Mouse (Mus musculus) forebrain, embryonic 16.5 days (tissue): ENCODE data around the gene Dusp27. TPM values are rescaled to one million over a fixed set of nuclear protein-coding genes. Genes with fewer than 3 reads are reported as not detected.

Experiments
- ATAC-seq: fragments of 200-750 bp; cut with Nextera tagmentation; 2 replicates; pipeline ENCODE4 v1.8.0; 2017; ENCODE audit warnings: mild to moderate bottlenecking, moderate library complexity
- H3K27ac ChIP-seq: fragments of 300-500 bp; sonication (generic); 2 replicates; pipeline ENCODE4 v1.5.1; 2014; ENCODE audit warnings: low read length, control low read depth
- H3K27me3 ChIP-seq: fragments of 300-500 bp; sonication (generic); replicated peaks from 2 replicates; pipeline ENCODE4 v1.6.1; 2014; ENCODE audit warnings: low read length; ENCODE audit not compliant: control insufficient read depth, insufficient read depth
- H3K36me3 ChIP-seq: fragments of 300-500 bp; sonication (generic); 2 replicates; pipeline ENCODE4 v1.6.1; 2014; ENCODE audit not compliant: control insufficient read depth, insufficient read depth
- H3K4me1 ChIP-seq: fragments of 300-500 bp; sonication (generic); replicated peaks from 2 replicates; pipeline ENCODE4 v1.6.1; 2014; ENCODE audit warnings: low read length; ENCODE audit not compliant: control insufficient read depth, insufficient read depth
- H3K4me2 ChIP-seq: fragments of 300-500 bp; sonication (generic); 2 replicates; pipeline ENCODE4 v1.6.1; 2014; ENCODE audit warnings: mild to moderate bottlenecking, low read length, control low read depth
- H3K4me3 ChIP-seq: fragments of 300-500 bp; sonication (generic); replicated peaks from 2 replicates; pipeline ENCODE4 v1.5.1; 2014; ENCODE audit warnings: mild to moderate bottlenecking, low read length, control low read depth
- H3K9ac ChIP-seq: fragments of 300-500 bp; sonication (generic); replicated peaks from 2 replicates; pipeline ENCODE4 v1.6.1; 2014; ENCODE audit warnings: low read depth, low read length, control low read depth
- H3K9me3 ChIP-seq: fragments of 300-500 bp; sonication (generic); 2 replicates; pipeline ENCODE4 v1.6.1; 2016; ENCODE audit warnings: low read length; ENCODE audit not compliant: control insufficient read depth
- WGBS: fragments of 180-500 bp; shearing (Covaris S2); extraction: QIAGEN DNeasy Blood & Tissue Kit; methylation state at CpG from one replicate; pipeline ENCODE4 v1.1.7; 2014; 5-methylcytosine and 5-hydroxymethylcytosine counted together
- polyA plus RNA-seq: library from polyadenylated mRNA; unstranded; fragments of >200 nt; fragmentation: Nextera tagmentation; extraction: Ambion mirVana; gene quantifications from 2 replicates; pipeline ENCODE4 v1.2.1, GENCODE M21; 2015

Dusp27 gene
- polyA plus RNA-seq, 1 experiment from 2014 or later, result 1.1 TPM

DNA sequence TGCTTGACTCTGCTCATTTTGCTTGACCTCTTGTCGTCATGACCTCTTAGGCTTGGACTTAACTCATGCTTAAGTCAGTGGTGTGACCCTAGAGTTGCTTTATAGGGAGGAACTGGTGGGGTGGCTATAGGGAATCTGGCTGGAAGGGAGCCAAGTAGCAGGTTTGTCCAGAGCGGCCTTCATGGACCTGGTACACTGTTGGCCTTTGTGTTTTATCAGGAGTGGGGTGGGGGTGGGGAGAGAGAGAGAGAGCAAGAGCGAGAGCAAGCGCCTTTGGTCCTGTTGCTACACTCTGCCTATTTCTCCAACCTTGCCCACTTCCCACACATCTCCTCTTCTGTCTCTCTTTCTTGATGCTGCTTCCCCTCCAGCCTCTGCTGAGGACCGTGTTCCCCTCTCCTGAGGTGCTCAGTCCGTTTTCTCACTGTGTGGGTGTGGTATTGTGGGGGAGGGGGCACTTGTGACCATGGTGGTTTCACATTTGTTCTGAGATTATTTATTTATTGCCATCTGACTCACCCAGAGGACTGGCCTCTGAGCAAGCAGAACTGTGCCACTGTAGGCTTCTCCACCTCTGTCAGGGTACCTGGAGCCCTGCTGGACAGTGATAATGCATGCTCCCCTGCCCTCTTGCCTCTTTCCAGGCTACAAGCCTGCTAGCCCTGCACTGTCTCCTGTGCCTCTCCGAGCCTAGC lies 9.7 kb upstream of the Dusp27 start:
- H3K4me1 ChIP-seq, result no peaks in the 10 kb centered on the region
- H3K4me2 ChIP-seq, result no peak overlapping the region
- no peak for ATAC-seq
- no peak overlapping the region for H3K27ac ChIP-seq
- no peaks in the 10 kb centered on the region for H3K36me3 ChIP-seq
- H3K27me3 ChIP-seq, result no peaks in the 10 kb centered on the region
- H3K9ac ChIP-seq, result no peak overlapping the region
- no peak overlapping the region for H3K4me3 ChIP-seq
- 79% methylated on average over 7 of the region's 7 CpGs for WGBS
- no peaks in the 10 kb centered on the region for H3K9me3 ChIP-seq

DNA sequence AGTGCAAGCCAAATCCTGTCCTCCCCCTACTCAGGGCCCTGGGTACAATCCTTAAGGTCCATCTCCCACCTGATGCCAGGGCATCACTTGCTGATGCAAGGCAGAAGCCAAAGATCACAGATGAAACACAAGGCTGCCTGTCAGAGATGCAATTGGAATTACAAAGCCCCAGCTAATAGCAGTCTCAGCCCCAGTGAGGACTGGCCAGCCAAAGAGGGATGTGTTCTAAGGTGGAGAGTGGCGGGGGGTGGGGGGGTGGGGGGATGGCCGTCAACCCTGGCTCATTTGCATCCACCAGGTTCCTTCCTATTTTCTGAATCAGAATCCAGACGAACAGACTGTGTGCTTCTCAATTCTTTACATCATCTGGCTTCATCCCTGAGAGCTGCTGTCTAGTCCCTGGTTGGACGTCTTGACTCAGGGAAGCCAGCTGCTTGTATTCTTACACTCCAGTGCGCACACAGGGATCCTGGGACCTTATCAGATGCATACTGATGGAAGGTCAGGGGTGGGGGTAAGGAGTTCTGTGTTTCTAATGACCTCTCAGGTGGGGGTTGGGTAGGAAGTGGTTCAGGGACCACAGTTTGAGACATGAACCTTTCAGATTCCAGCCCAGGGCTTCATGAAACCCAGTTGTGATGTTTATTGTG lies 7.5 kb upstream of the Dusp27 start:
- no peak overlapping the region for H3K4me2 ChIP-seq
- H3K27me3 ChIP-seq, result no peaks in the 10 kb centered on the region
- H3K36me3 ChIP-seq, result no peaks in the 10 kb centered on the region
- no peaks in the 10 kb centered on the region for H3K4me1 ChIP-seq
- no peak for ATAC-seq
- no peak overlapping the region for H3K27ac ChIP-seq
- H3K9ac ChIP-seq, result no peak overlapping the region
- H3K4me3 ChIP-seq, result no peak overlapping the region
- no peaks in the 10 kb centered on the region for H3K9me3 ChIP-seq
- 32% methylated on average over 5 of the region's 5 CpGs for WGBS

DNA sequence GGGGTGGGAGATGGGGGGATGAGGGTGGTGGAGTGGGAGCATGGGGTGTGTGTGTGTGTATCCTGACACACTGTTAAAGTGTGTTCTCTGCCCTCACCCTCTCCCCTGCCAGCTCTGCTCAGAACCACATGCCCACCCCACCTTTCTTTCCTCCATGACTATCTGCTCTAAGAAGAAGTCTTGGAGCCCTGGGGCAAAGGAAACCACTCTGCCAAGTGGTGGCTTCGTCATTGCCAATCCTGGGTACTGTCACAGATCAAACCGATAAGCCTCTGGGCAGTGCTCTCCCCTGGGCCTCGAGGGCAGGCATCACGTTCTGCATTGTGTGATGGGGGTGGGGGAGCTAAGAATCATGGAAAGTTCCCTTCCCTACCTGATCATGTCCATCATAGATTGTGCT lies 4.6 kb upstream of the Dusp27 start:
- Histone ChIP-seq H3K27me3 (no peaks in the 10 kb centered on the region), H3K27ac (no peak overlapping the region), H3K4me2 (no peak overlapping the region), H3K36me3 (no peaks in the 10 kb centered on the region), H3K9me3 (no peaks in the 10 kb centered on the region), H3K9ac (no peak overlapping the region), H3K4me1 (no peaks in the 10 kb centered on the region; the same call in 1 of the 2 replicates), H3K4me3 (no peak overlapping the region)
- WGBS, result 55% methylated on average over 4 of the region's 4 CpGs
- no peak for ATAC-seq

DNA sequence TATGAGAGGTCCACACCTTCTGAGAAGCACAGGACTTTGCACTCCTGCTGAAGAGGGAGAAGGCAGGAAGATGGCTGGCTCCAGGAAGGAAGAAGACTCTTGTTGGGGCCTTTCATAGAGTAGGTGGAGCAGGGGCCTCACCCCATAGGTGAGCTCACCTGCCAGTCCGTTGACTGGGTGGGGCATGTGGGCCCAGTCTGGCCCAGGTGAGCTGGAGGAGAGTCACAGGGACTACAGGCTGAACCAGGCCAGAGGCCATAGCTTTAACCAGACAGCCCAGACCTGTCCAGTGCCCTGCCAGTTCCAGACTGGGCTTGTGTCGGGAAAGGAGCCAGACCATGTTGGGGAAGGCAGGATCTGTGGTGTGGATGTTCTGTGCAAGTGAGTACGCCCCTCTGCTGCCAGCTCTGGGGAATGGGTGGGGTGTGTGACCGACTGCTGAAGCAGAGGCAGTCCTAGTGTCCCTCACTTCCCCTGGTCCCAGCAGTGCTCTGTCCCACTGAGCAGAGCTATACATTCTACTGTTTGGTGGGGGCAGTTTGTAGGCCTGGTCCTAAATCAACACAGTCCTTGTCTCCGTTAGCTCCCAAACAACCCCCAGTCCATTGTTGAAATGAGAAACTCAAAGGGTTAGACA lies 2.6 kb upstream of the Dusp27 start, which contains the start of gene Gpa33:
Gpa33 (plus strand) TSS at position 15 of the 637 bp plus-strand sequence.
- Histone ChIP-seq H3K27ac (no peak within 1 kb of the TSS), H3K9ac (no peak within 1 kb of the TSS), H3K4me3 (no peak within 1 kb of the TSS), H3K27me3 (no peaks in the 10 kb centered on the region), H3K4me1 (no peaks in the 10 kb centered on the region; the same call in 1 of the 2 replicates), H3K36me3 (no peaks in the 10 kb centered on the region), H3K4me2 (no peak within 1 kb of the TSS), H3K9me3 (no peaks in the 10 kb centered on the region)
- ATAC-seq, result no peak
- WGBS, result 85% methylated on average over 5 of the region's 5 CpGs

DNA sequence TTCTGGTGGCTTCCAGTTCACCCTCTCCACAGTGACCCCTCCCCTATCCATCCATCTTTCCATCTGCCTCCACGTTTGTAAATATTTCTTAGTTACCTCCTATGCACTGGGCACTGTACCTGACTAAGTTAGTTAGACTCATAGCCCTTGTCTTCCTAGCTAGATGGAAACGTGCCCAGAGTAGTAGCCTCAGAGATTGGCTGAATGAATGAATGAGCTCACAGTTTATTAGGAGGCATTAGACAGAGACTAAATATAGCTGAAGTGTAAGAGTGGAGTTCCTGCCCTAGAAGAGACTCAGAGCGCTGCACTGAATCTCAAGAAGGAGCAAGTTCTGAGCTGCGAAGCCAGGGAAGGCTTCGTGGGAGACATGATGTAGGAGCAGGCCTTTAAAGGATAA lies 829 bp upstream of the Dusp27 start:
- H3K4me3 ChIP-seq, result no peak overlapping the region
- WGBS, result 92% methylated on average over 5 of the region's 5 CpGs
- no peak overlapping the region for H3K9ac ChIP-seq
- H3K4me2 ChIP-seq, result no peak overlapping the region
- H3K9me3 ChIP-seq, result no peaks in the 10 kb centered on the region
- no peaks in the 10 kb centered on the region for H3K36me3 ChIP-seq
- ATAC-seq, result no peak
- no peak overlapping the region for H3K27ac ChIP-seq
- H3K4me1 ChIP-seq, result no peaks in the 10 kb centered on the region; the same call in 1 of the 2 replicates
- no peaks in the 10 kb centered on the region for H3K27me3 ChIP-seq

DNA sequence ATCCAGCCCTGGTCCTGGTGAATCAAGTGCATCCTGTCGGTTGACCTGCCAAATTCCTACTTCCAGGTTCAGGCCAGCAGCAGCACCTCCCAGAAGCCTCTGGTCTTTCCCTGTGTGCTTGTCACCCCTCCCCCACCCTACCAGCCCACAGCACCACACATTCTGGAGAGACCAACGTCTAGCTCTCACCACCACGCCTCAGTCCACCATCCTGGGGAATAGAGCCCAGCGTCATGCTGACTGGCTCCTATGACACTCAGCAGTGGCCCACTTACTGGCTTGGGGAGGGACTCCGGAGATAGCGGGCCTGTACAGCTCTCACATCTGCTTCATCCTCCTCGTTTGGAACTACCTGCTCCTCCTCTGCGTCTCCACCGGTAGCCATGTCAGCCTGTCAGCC lies 927 bp downstream of the Dusp27 start:
- Histone ChIP-seq H3K4me3 (no peak overlapping the region), H3K9me3 (no peaks in the 10 kb centered on the region), H3K27me3 (no peaks in the 10 kb centered on the region), H3K9ac (no peak overlapping the region), H3K27ac (no peak overlapping the region), H3K4me2 (no peak overlapping the region), H3K36me3 (no peaks in the 10 kb centered on the region), H3K4me1 (no peaks in the 10 kb centered on the region; the same call in 1 of the 2 replicates)
- no peak for ATAC-seq
- WGBS, result 77% methylated on average over 9 of the region's 9 CpGs

DNA sequence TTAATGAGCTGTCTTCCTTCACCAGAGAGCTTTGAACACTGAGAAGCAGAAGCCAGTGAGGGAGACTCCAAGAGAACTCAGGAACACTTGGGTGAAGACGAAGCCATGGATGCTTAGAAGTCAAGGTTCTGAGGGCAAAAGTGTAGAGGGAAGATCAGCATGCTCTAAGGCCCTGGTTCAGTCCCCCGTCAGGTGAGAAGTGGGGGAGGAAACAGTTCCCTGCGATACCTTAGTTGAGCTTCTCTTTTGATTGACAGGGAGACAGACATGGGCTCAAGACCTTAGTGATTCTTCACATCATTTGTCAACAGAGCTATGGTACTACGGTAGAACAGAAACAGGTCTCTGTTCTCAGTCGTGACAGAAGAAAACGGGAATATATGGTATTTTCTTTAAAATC lies 1.4 kb downstream of the Dusp27 start:
- Histone ChIP-seq H3K4me1 (no peaks in the 10 kb centered on the region; the same call in 1 of the 2 replicates), H3K9ac (no peak overlapping the region), H3K36me3 (no peaks in the 10 kb centered on the region), H3K27ac (no peak overlapping the region), H3K4me2 (no peak overlapping the region), H3K4me3 (no peak overlapping the region), H3K9me3 (no peaks in the 10 kb centered on the region), H3K27me3 (no peaks in the 10 kb centered on the region)
- 95% methylated on average over 6 of the region's 6 CpGs for WGBS
- ATAC-seq, result no peak

DNA sequence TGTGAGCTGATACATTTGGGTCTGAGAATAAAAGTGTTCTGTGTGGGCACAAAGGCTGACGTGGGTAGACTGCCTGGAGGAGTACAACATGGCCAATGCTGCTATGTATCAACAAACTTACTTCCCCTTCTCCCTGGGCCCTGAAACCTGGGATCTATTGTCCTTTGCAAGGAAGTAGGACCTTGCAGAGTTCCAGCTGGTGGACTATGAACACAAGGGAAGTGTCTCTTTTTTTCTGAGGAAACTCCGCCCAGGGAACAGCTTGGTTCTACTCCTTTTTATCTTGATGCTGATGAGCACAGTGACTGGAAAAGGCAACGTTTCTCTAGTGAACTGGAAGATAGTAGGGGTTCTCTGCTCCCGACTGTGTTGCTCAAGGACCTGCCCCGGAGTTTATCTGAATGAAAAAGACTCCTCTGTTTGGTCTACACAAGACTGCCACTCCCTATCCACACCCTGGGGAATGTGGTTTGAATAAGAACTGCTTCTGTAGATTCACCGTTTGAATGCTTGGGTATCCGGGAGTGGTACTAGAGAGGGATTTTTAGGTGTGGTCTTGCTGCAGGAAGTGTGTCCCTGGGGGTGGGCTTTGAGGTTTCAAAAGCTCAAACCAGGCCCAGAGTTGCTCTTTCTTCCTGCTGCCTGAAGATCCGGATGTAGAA lies 2.7 kb downstream of the Dusp27 start:
- H3K9ac ChIP-seq, result no peak overlapping the region
- no peaks in the 10 kb centered on the region for H3K36me3 ChIP-seq
- no peak overlapping the region for H3K4me2 ChIP-seq
- H3K4me1 ChIP-seq, result no peaks in the 10 kb centered on the region; the same call in 1 of the 2 replicates
- no peak overlapping the region for H3K27ac ChIP-seq
- no peaks in the 10 kb centered on the region for H3K9me3 ChIP-seq
- H3K4me3 ChIP-seq, result no peak overlapping the region
- ATAC-seq, result no peak
- WGBS, result 68% methylated on average over 8 of the region's 8 CpGs
- no peaks in the 10 kb centered on the region for H3K27me3 ChIP-seq

DNA sequence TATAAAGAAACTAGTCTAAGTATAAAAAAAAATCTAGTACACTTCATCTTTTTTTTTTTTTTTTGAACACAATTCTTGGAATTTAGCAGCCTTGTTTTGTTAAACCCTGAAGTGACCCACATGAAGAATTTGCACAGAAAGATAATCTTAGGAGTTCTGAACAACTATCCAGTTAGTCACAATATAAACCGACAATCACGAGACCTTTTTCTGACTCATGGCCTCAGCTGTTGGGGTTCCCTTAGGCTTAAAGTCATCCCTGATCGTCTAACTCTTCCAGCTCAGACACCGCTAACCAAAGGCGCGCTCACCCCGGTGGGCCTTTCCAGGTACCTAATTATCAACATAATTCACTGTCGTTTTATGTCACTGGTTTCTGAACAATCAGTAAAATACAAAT lies 4.0 kb downstream of the Dusp27 start:
- WGBS, result 96% methylated on average over 8 of the region's 8 CpGs
- ATAC-seq, result no peak
- H3K4me2 ChIP-seq, result no peak overlapping the region

More for the DNA sequence above, 4.0 kb downstream of the Dusp27 start:
- H3K9me3 ChIP-seq, result no peaks in the 10 kb centered on the region
- no peaks in the 10 kb centered on the region for H3K36me3 ChIP-seq
- H3K4me3 ChIP-seq, result no peak overlapping the region
- H3K27me3 ChIP-seq, result no peaks in the 10 kb centered on the region; the same call in 1 of the 2 replicates
- H3K9ac ChIP-seq, result no peak overlapping the region
- no peaks in the 10 kb centered on the region; the same call in 1 of the 2 replicates for H3K4me1 ChIP-seq
- no peak overlapping the region for H3K27ac ChIP-seq
